Mouse (Mus musculus): ENCODE data around the gene Cpne5. TPM values are rescaled to one million over a fixed set of nuclear protein-coding genes. Genes with fewer than 3 reads are reported as not detected.
A peak's percentile ranks its signal among the peaks of the same experiment; 100 is the strongest.

The Cpne5 gene
- total and polyA plus RNA-seq, 3 experiments: 0.19 to 1.0 TPM; not detected in 1

- H3K9me3 ChIP-seq (replicated peaks; ENCODE audit: insufficient read depth, low read length): no peaks in the 10 kb centered on the region
- no peak for DNase-seq (ENCODE audit: low read depth, low spot score)
- TF ChIP-seq ZKSCAN1 (IDR thresholded peaks at IDR 0.05; ENCODE audit: low read depth, low read length) (no peak), CTCF (IDR thresholded peaks at IDR 0.05 in 2 of 3, conservative IDR thresholded peaks at IDR 0.05 in 1 of 3; ENCODE audit: control insufficient read depth in 1 of 3, insufficient read depth in 1 of 3, low read depth in 2 of 3, low read length in 3 of 3, poor library complexity in 1 of 3, severe bottlenecking in 1 of 3) (peak in 1 of 3 experiments; percentile 15; a peak in 1 of 6 replicates)
- H3K27ac ChIP-seq (ENCODE audit: control insufficient read depth, low read depth, low read length): no peak overlapping the region
- H3K36me3 ChIP-seq (ENCODE audit: control insufficient read depth in 1 of 2, insufficient read depth in 2 of 2, low read length in 2 of 2): peaks cover 0 to under 1% of the 10 kb centered on the region in 2 experiments; a peak in 3 of 4 replicates
- H3K4me1 ChIP-seq (ENCODE audit: control insufficient read depth in 1 of 2, insufficient read depth in 2 of 2, low read length in 2 of 2): peaks cover 5% of the 10 kb centered on the region in 2 experiments; a peak in 3 of 4 replicates
- no peak overlapping the region for H3K9ac ChIP-seq (ENCODE audit: control insufficient read depth, low read depth, low read length, poor library complexity, severe bottlenecking)
- H3K4me3 ChIP-seq (ENCODE audit: control insufficient read depth in 1 of 2, insufficient read depth in 1 of 2, low read depth in 2 of 2, low read length in 2 of 2): no peak overlapping the region
- no peaks in the 10 kb centered on the region for H3K27me3 ChIP-seq (ENCODE audit: control insufficient read depth in 1 of 2, insufficient read depth in 2 of 2, low read length in 2 of 2)
- no peaks in the 10 kb centered on the region; the same call in 1 of the 2 replicates for H3K79me2 ChIP-seq (ENCODE audit: control insufficient read depth, insufficient read depth, low read length, poor library complexity)
These were observed 11.5 kb upstream of the Cpne5 start for GRCm38 (mm10) chr17:29249512-29249911.

- no peak overlapping the region for H3K4me3 ChIP-seq (ENCODE audit: control insufficient read depth in 1 of 2, insufficient read depth in 1 of 2, low read depth in 2 of 2, low read length in 2 of 2)
- no peaks in the 10 kb centered on the region for H3K9me3 ChIP-seq (replicated peaks; ENCODE audit: insufficient read depth, low read length)
- H3K36me3 ChIP-seq (ENCODE audit: control insufficient read depth in 1 of 2, insufficient read depth in 2 of 2, low read length in 2 of 2): no peaks in the 10 kb centered on the region; a peak in 1 of 4 replicates
- no peaks in the 10 kb centered on the region; the same call in 1 of the 2 replicates for H3K79me2 ChIP-seq (ENCODE audit: control insufficient read depth, insufficient read depth, low read length, poor library complexity)
- TF ChIP-seq CTCF (IDR thresholded peaks at IDR 0.05 in 2 of 3, conservative IDR thresholded peaks at IDR 0.05 in 1 of 3; ENCODE audit: control insufficient read depth in 1 of 3, insufficient read depth in 1 of 3, low read depth in 2 of 3, low read length in 3 of 3, poor library complexity in 1 of 3, severe bottlenecking in 1 of 3) (no peak), ZC3H11A (IDR thresholded peaks at IDR 0.05; ENCODE audit: low read depth, low read length) (no peak), ELF1 (IDR thresholded peaks at IDR 0.05; ENCODE audit: low read depth, low read length) (no peak), USF1 (IDR thresholded peaks at IDR 0.05; ENCODE audit: low read depth, low read length) (no peak), ETS1 (IDR thresholded peaks at IDR 0.05; ENCODE audit: low read depth, low read length) (no peak), USF2 (IDR thresholded peaks at IDR 0.05; ENCODE audit: borderline replicate concordance in 1 of 2, insufficient read depth in 1 of 2, low read depth in 1 of 2, low read length in 2 of 2) (no peak), ZMIZ1 (IDR thresholded peaks at IDR 0.05; ENCODE audit: low read depth, low read length) (no peak), RAD21 (IDR thresholded peaks at IDR 0.05; ENCODE audit: low read depth, low read length) (no peak), MEF2A (IDR thresholded peaks at IDR 0.05; ENCODE audit: extremely low read depth, insufficient replicate concordance, low read depth, low read length, poor library complexity, severe bottlenecking) (no peak), RCOR1 (IDR thresholded peaks at IDR 0.05; ENCODE audit: low read depth, low read length) (no peak), NELFE (IDR thresholded peaks at IDR 0.05; ENCODE audit: low read depth, low read length) (no peak), TAL1 (IDR thresholded peaks at IDR 0.05; ENCODE audit: low read length) (no peak), JUND (IDR thresholded peaks at IDR 0.05; ENCODE audit: low read depth, low read length) (no peak), TCF12 (IDR thresholded peaks at IDR 0.05; ENCODE audit: low read depth, low read length) (no peak)
- no peak overlapping the region for H3K27ac ChIP-seq (ENCODE audit: control insufficient read depth, low read depth, low read length)
- no peak for DNase-seq (ENCODE audit: low read depth, low spot score)
- H3K27me3 ChIP-seq (ENCODE audit: control insufficient read depth in 1 of 2, insufficient read depth in 2 of 2, low read length in 2 of 2): no peaks in the 10 kb centered on the region
- peaks cover 5% of the 10 kb centered on the region in 2 experiments; a peak in 2 of 4 replicates for H3K4me1 ChIP-seq (ENCODE audit: control insufficient read depth in 1 of 2, insufficient read depth in 2 of 2, low read length in 2 of 2)
- no peak overlapping the region for H3K9ac ChIP-seq (ENCODE audit: control insufficient read depth, low read depth, low read length, poor library complexity, severe bottlenecking)
These were observed 9.9 kb upstream of the Cpne5 start for GRCm38 (mm10) chr17:29247881-29248280.
